In the genomic region with DNA sequence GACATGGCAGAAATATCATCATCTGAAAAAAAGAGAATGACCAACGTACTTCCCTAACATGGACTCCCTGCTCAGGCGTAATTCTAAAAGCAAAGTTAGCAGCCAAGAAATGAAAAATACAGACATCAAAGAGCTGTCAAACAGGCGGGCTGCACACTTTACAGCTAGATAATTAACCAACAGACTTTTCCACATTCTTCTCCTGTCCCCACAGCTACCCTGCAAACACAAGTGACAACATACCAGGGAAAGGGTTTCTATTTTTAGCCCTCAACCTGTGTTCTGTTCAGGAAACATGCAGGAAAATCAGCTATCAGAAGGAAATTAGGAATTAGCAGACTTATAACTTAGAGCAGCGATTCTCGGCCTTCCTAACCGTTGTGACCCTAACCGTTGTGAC, we compare ENCODE assay signal across 21 mouse cellular contexts. TPM values are rescaled to one million over a fixed set of nuclear protein-coding genes. Genes with fewer than 3 reads are reported as not detected.
DNase-seq lines count a peak whose midpoint lies in the region; ATAC-seq and TF ChIP-seq lines count a peak whose summit lies in the region.
"Had no signal": no experiment of that assay in that cellular context is flagged by ENCODE, and none has a peak within 500 bp of the region (broad histone marks: within the 10 kb centered on the region; RNA-seq: fewer than 3 reads in every experiment).

No protein-coding gene starts in this region.

- no peak overlapping the region for H3K27ac ChIP-seq in embryonic facial prominence, embryonic 14.5 days (replicated peaks; ENCODE audit: low read depth, low read length)
- H3K27ac ChIP-seq in embryonic facial prominence, embryonic 10.5 days (replicated peaks), result no peak overlapping the region
- H3K27ac ChIP-seq in heart, embryonic 11.5 days (ENCODE audit: low read depth, low read length), result peak overlapping the region; percentile 30; the same call in 1 of the 2 replicates
- no peak overlapping the region; the same call in 1 of the 2 replicates for H3K27ac ChIP-seq in stomach, embryonic 15.5 days
- no peak overlapping the region for H3K27ac ChIP-seq in stomach, postnatal 0 days (replicated peaks)
- H3K27ac ChIP-seq: embryonic facial prominence, embryonic 12.5 days; liver, embryonic 12.5 days; macrophage; midbrain, embryonic 10.5 days had no signal

- no peak for ATAC-seq in embryonic facial prominence, embryonic 14.5 days (ENCODE audit: low read depth)
- no peak for ATAC-seq in heart, embryonic 11.5 days (replicated peaks; ENCODE audit: insufficient number of reproducible peaks, low FRiP score, low TSS enrichment)
- peak; percentile 43; the same call in 1 of the 2 replicates for ATAC-seq in stomach, embryonic 15.5 days (ENCODE audit: insufficient read depth, low FRiP score, low read depth)
- no peak for ATAC-seq in stomach, postnatal 0 days (ENCODE audit: low FRiP score, low TSS enrichment)
- ATAC-seq: liver, embryonic 12.5 days had no signal

- H3K9ac ChIP-seq in embryonic facial prominence, embryonic 14.5 days (ENCODE audit: low read depth, low read length), result no peak overlapping the region
- H3K9ac ChIP-seq in heart, embryonic 11.5 days (ENCODE audit: low read depth, low read length), result no peak overlapping the region
- no peak overlapping the region for H3K9ac ChIP-seq in stomach, embryonic 15.5 days
- no peak overlapping the region for H3K9ac ChIP-seq in stomach, postnatal 0 days (ENCODE audit: low read length)
- H3K9ac ChIP-seq: embryonic facial prominence, embryonic 12.5 days; liver, embryonic 12.5 days had no signal

- H3K9me3 ChIP-seq in embryonic facial prominence, embryonic 14.5 days (ENCODE audit: control insufficient read depth, low read length), result no peaks in the 10 kb centered on the region
- H3K9me3 ChIP-seq in embryonic facial prominence, embryonic 10.5 days, result no peaks in the 10 kb centered on the region
- H3K9me3 ChIP-seq in heart, embryonic 11.5 days (replicated peaks; ENCODE audit: control insufficient read depth, low read length), result no peaks in the 10 kb centered on the region
- H3K9me3 ChIP-seq in stomach, embryonic 15.5 days, result no peaks in the 10 kb centered on the region
- no peaks in the 10 kb centered on the region for H3K9me3 ChIP-seq in stomach, postnatal 0 days (ENCODE audit: control insufficient read depth, low read length)
- H3K9me3 ChIP-seq: embryonic facial prominence, embryonic 12.5 days; liver, embryonic 12.5 days; midbrain, embryonic 10.5 days had no signal

- 0 out of 2 replicates have a peak, but pooled peaks cover 3% of the 10 kb centered on the region for H3K36me3 ChIP-seq in embryonic facial prominence, embryonic 14.5 days (ENCODE audit: control insufficient read depth, insufficient read depth, low read length)
- H3K36me3 ChIP-seq in embryonic facial prominence, embryonic 10.5 days (replicated peaks), result no peaks in the 10 kb centered on the region
- H3K36me3 ChIP-seq in heart, embryonic 11.5 days (ENCODE audit: control insufficient read depth, insufficient read depth, low read length), result no peaks in the 10 kb centered on the region
- no peaks in the 10 kb centered on the region; the same call in 1 of the 2 replicates for H3K36me3 ChIP-seq in stomach, embryonic 15.5 days
- no peaks in the 10 kb centered on the region for H3K36me3 ChIP-seq in stomach, postnatal 0 days (ENCODE audit: control insufficient read depth, insufficient read depth, low read length)
- H3K36me3 ChIP-seq: embryonic facial prominence, embryonic 12.5 days; liver, embryonic 12.5 days; midbrain, embryonic 10.5 days had no signal

- DNase-seq in embryonic facial prominence, embryonic 14.5 days (ENCODE audit: low spot score), result peak; percentile 48
- DNase-seq in embryonic facial prominence, embryonic 10.5 days (ENCODE audit: low spot score), result no peak
- DNase-seq in heart, postnatal 14 days, result no peak
- DNase-seq in kidney, adult 9 months, result peak; percentile 17
- no peak for DNase-seq in kidney, postnatal 14 days
- DNase-seq in stomach, postnatal 0 days (ENCODE audit: low spot score), result no peak
- DNase-seq: adrenal gland, adult 2 months; cerebellum, adult 9-10 months; gastrocnemius, postnatal 36 days; kidney, adult 18-20 months; kidney, postnatal 4 days; layer of hippocampus, adult 9-11 months; right cerebral cortex, postnatal 25 days had no signal

- 0 out of 2 replicates have a peak, but pooled peaks cover 4% of the 10 kb centered on the region for H3K4me1 ChIP-seq in embryonic facial prominence, embryonic 14.5 days (ENCODE audit: control insufficient read depth, insufficient read depth, low read length)
- peaks cover 20% of the 10 kb centered on the region for H3K4me1 ChIP-seq in embryonic facial prominence, embryonic 10.5 days
- H3K4me1 ChIP-seq in heart, embryonic 11.5 days (ENCODE audit: control insufficient read depth, insufficient read depth, low read length), result peaks cover 36% of the 10 kb centered on the region
- no peaks in the 10 kb centered on the region for H3K4me1 ChIP-seq in stomach, embryonic 15.5 days
- no peaks in the 10 kb centered on the region for H3K4me1 ChIP-seq in stomach, postnatal 0 days (replicated peaks; ENCODE audit: control insufficient read depth, insufficient read depth)
- H3K4me1 ChIP-seq: liver, embryonic 12.5 days had no signal

- H3K4me3 ChIP-seq in embryonic facial prominence, embryonic 14.5 days (ENCODE audit: low read depth, low read length), result no peak overlapping the region
- H3K4me3 ChIP-seq in embryonic facial prominence, embryonic 10.5 days, result no peak overlapping the region
- no peak overlapping the region for H3K4me3 ChIP-seq in heart, embryonic 11.5 days (ENCODE audit: low read depth, low read length)
- H3K4me3 ChIP-seq in stomach, embryonic 15.5 days (replicated peaks), result no peak overlapping the region
- no peak overlapping the region for H3K4me3 ChIP-seq in stomach, postnatal 0 days (ENCODE audit: low read depth, low read length)
- H3K4me3 ChIP-seq: embryonic facial prominence, embryonic 12.5 days; liver, embryonic 12.5 days; midbrain, embryonic 10.5 days had no signal

- TF ChIP-seq EP300 in stomach, postnatal 0 days (optimal IDR thresholded peaks at IDR 0.05), result no peak

- no peaks in the 10 kb centered on the region for H3K27me3 ChIP-seq in embryonic facial prominence, embryonic 14.5 days (replicated peaks; ENCODE audit: control insufficient read depth, insufficient read depth, low read length)
- H3K27me3 ChIP-seq in embryonic facial prominence, embryonic 10.5 days (replicated peaks; ENCODE audit: low read depth, poor library complexity, severe bottlenecking), result no peaks in the 10 kb centered on the region
- H3K27me3 ChIP-seq in heart, embryonic 11.5 days (ENCODE audit: control insufficient read depth, insufficient read depth, low read length), result no peaks in the 10 kb centered on the region
- H3K27me3 ChIP-seq in stomach, embryonic 15.5 days (replicated peaks), result no peaks in the 10 kb centered on the region
- H3K27me3 ChIP-seq in stomach, postnatal 0 days (ENCODE audit: control insufficient read depth, insufficient read depth, low read length), result no peaks in the 10 kb centered on the region
- H3K27me3 ChIP-seq: embryonic facial prominence, embryonic 12.5 days; liver, embryonic 12.5 days had no signal

- H3K4me2 ChIP-seq in embryonic facial prominence, embryonic 14.5 days (ENCODE audit: low read depth, low read length), result no peak overlapping the region
- H3K4me2 ChIP-seq in heart, embryonic 11.5 days, result no peak overlapping the region
- H3K4me2 ChIP-seq in stomach, embryonic 15.5 days, result no peak overlapping the region
- no peak overlapping the region for H3K4me2 ChIP-seq in stomach, postnatal 0 days (replicated peaks; ENCODE audit: low read depth)
- H3K4me2 ChIP-seq: embryonic facial prominence, embryonic 12.5 days; liver, embryonic 12.5 days had no signal

- intact Hi-C loops in heart, postnatal 14 days (cut with DNase I), result no loop called here

- no peak for TF ChIP-seq CTCF in stomach, postnatal 0 days (IDR thresholded peaks at IDR 0.05; ENCODE audit: low read depth)

- WGBS in embryonic facial prominence, embryonic 14.5 days, result 49% methylated on average over 7 of the region's 7 CpGs
- WGBS in embryonic facial prominence, embryonic 10.5 days, result 57% methylated on average over 7 of the region's 7 CpGs
- WGBS in heart, embryonic 11.5 days (ENCODE audit: insufficient replicate concordance), result 43% methylated on average over 7 of the region's 7 CpGs
- WGBS in stomach, embryonic 15.5 days, result 44% methylated on average over 7 of the region's 7 CpGs
- 36% methylated on average over 7 of the region's 7 CpGs for WGBS in stomach, postnatal 0 days

RNA-seq across cellular contexts. Expression of gene Slc22a15, which starts 21.9 kb away (rescaled TPM):
- polyA plus RNA-seq in embryonic facial prominence, embryonic 14.5 days (2014; fragmentation: Nextera tagmentation; extraction: Ambion mirVana), result 4.8 and 6.8 TPM in 2 replicates
- 3.4 and 4.6 TPM in 2 replicates for polyA plus RNA-seq in embryonic facial prominence, embryonic 10.5 days (2016; fragmentation: Nextera tagmentation; extraction: Ambion mirVana)
- polyA plus RNA-seq in heart, embryonic 11.5 days (2014; fragmentation: Nextera tagmentation; extraction: Ambion mirVana), result 6.1 and 7.3 TPM in 2 replicates
- total RNA-seq in heart, postnatal 14 days (2021), result 1 to 10 TPM; 2.9 to 3.4 TPM
- polyA plus RNA-seq in stomach, embryonic 15.5 days (2015; fragmentation: Nextera tagmentation; extraction: Ambion mirVana), result 6.2 and 7.0 TPM in 2 replicates
- polyA plus RNA-seq in stomach, postnatal 0 days (2015; fragmentation: Nextera tagmentation; extraction: Ambion mirVana), result 4.1 and 5.2 TPM in 2 replicates

RNA-seq across cellular contexts. Expression of gene Mab21l3, which starts 53.6 kb away (rescaled TPM):
- polyA plus RNA-seq in embryonic facial prominence, embryonic 14.5 days (2014; fragmentation: Nextera tagmentation; extraction: Ambion mirVana), result 0.68 and 0.83 TPM in 2 replicates
- 0.67 and 0.85 TPM in 2 replicates for polyA plus RNA-seq in embryonic facial prominence, embryonic 10.5 days (2016; fragmentation: Nextera tagmentation; extraction: Ambion mirVana)
- polyA plus RNA-seq in heart, embryonic 11.5 days (2014; fragmentation: Nextera tagmentation; extraction: Ambion mirVana), result 0.11 and 0.25 TPM in 2 replicates
- not detected for total RNA-seq in heart, postnatal 14 days (2021)
- 4.1 and 5.8 TPM in 2 replicates for polyA plus RNA-seq in stomach, embryonic 15.5 days (2015; fragmentation: Nextera tagmentation; extraction: Ambion mirVana)
- 0.57 and 0.67 TPM in 2 replicates for polyA plus RNA-seq in stomach, postnatal 0 days (2015; fragmentation: Nextera tagmentation; extraction: Ambion mirVana)
- total RNA-seq: gastrocnemius, postnatal 36 days; neutrophil, adult 5-6 weeks had no signal
- polyA plus RNA-seq: midbrain, postnatal 0 days had no signal

Comparison
In these comparisons a context has a peak if more than half of its experiments do, and no peak if none do; other contexts are left out.
1. DNase-seq: peak in embryonic facial prominence, embryonic 14.5 days (single experiment) and kidney, adult 9 months (single experiment); none in embryonic facial prominence, embryonic 10.5 days (single experiment), heart, postnatal 14 days (0 of 2), kidney, postnatal 14 days (single experiment) and stomach, postnatal 0 days (single experiment).